ENCODE assay signal across 36 mouse cellular contexts in genomic region chr6:48548314-48548713, GRCm38 (mm10). TPM values are rescaled to one million over a fixed set of nuclear protein-coding genes. Genes with fewer than 3 reads are reported as not detected.
"Had no signal": no experiment of that assay in that cellular context is flagged by ENCODE, and none has a peak within 500 bp of the region (broad histone marks: within the 10 kb centered on the region; RNA-seq: fewer than 3 reads in every experiment).

No protein-coding gene starts in this region.

- H3K9me3 ChIP-seq: heart, embryonic 10.5 days; heart, embryonic 12.5 days; hindbrain, embryonic 10.5 days; hindbrain, embryonic 12.5 days; kidney, embryonic 15.5 days; limb, embryonic 15.5 days; liver, embryonic 13.5 days had no signal

- H3K4me3 ChIP-seq: gastrocnemius, adult 2 months; heart, embryonic 10.5 days; heart, embryonic 12.5 days; hindbrain, embryonic 10.5 days; hindbrain, embryonic 12.5 days; kidney, embryonic 15.5 days; layer of hippocampus, adult 2 months; left cerebral cortex, adult 2 months; limb, embryonic 13.5 days; limb, embryonic 15.5 days; liver, embryonic 13.5 days had no signal

- H3K4me1 ChIP-seq: heart, embryonic 10.5 days; heart, embryonic 12.5 days; hindbrain, embryonic 10.5 days; hindbrain, embryonic 12.5 days; kidney, embryonic 15.5 days had no signal

- H3K27ac ChIP-seq: heart, embryonic 10.5 days; hindbrain, embryonic 10.5 days; hindbrain, embryonic 12.5 days; hindbrain, embryonic 14.5 days; kidney, embryonic 15.5 days; kidney, postnatal 0 days; layer of hippocampus, adult 2 months; left cerebral cortex, adult 2 months; limb, embryonic 13.5 days; limb, embryonic 15.5 days; liver, embryonic 13.5 days had no signal

- ATAC-seq: hindbrain, embryonic 16.5 days; intestine, embryonic 16.5 days had no signal

- H3K9ac ChIP-seq: heart, embryonic 12.5 days; hindbrain, embryonic 12.5 days; hindbrain, embryonic 14.5 days; kidney, embryonic 15.5 days; limb, embryonic 13.5 days; limb, embryonic 15.5 days; liver, embryonic 13.5 days had no signal

- DNase-seq: gastrocnemius, adult 2 months; gastrocnemius, postnatal 10 days; gastrocnemius, postnatal 25 days; heart, adult 18-20 months; heart, postnatal 10 days; heart, postnatal 4 days; kidney, adult 11 months; kidney, adult 2 months; kidney, adult 9 months; kidney, postnatal 14 days; liver, embryonic 13.5 days had no signal

- H3K36me3 ChIP-seq: heart, embryonic 10.5 days; heart, embryonic 12.5 days; hindbrain, embryonic 10.5 days; hindbrain, embryonic 12.5 days; kidney, embryonic 15.5 days; limb, embryonic 13.5 days; limb, embryonic 15.5 days; liver, embryonic 13.5 days had no signal

- H3K27me3 ChIP-seq: heart, embryonic 12.5 days; hindbrain, embryonic 12.5 days; kidney, embryonic 15.5 days; limb, embryonic 13.5 days; limb, embryonic 15.5 days; liver, embryonic 13.5 days had no signal

- H3K4me2 ChIP-seq: heart, embryonic 12.5 days; hindbrain, embryonic 12.5 days; hindbrain, embryonic 14.5 days; kidney, embryonic 15.5 days; limb, embryonic 13.5 days; limb, embryonic 15.5 days; liver, embryonic 13.5 days had no signal

RNA-seq across cellular contexts. Expression of gene Atp6v0e2, which starts 10.9 kb away (rescaled TPM):
- total RNA-seq: granulocyte monocyte progenitor cell, adult 5-6 weeks had no signal

RNA-seq across cellular contexts. Expression of gene Rarres2, which starts 24.3 kb away (rescaled TPM):
- total RNA-seq: granulocyte monocyte progenitor cell, adult 5-6 weeks had no signal

RNA-seq across cellular contexts. Expression of gene Gm45021, which starts 41.1 kb away (rescaled TPM):
- total RNA-seq: gastrocnemius, adult 2 months; gastrocnemius, postnatal 10 days; gastrocnemius, postnatal 25 days; gastrocnemius, postnatal 4 days; granulocyte monocyte progenitor cell, adult 5-6 weeks; heart, adult 18-20 months; heart, adult 8-10 months; heart, postnatal 10 days; heart, postnatal 25 days; heart, postnatal 4 days; layer of hippocampus, adult 2 months; layer of hippocampus, postnatal 10 days; layer of hippocampus, postnatal 25 days; left cerebral cortex, adult 2 months; left cerebral cortex, postnatal 14 days; left cerebral cortex, postnatal 36 days had no signal
- polyA plus RNA-seq: frontal cortex, adult 2 months; heart, embryonic 10.5 days; heart, embryonic 12.5 days; heart, embryonic 16.5 days; hindbrain, embryonic 10.5 days; hindbrain, embryonic 12.5 days; hindbrain, embryonic 14.5 days; hindbrain, embryonic 16.5 days; intestine, embryonic 14.5 days; intestine, embryonic 16.5 days; kidney, adult 2 months; kidney, embryonic 15.5 days; limb, embryonic 11.5 days; limb, embryonic 13.5 days; limb, embryonic 15.5 days; liver, embryonic 13.5 days had no signal
